Mouse (Mus musculus) liver, embryonic 14.5 days (tissue): ENCODE data around the gene Fndc10. TPM values are rescaled to one million over a fixed set of nuclear protein-coding genes. Genes with fewer than 3 reads are reported as not detected.

Experiments used
- ATAC-seq: fragments of 200-750 bp; cut with Nextera tagmentation; 2 replicates; pipeline ENCODE4 v1.8.0; 2017; ENCODE audit warnings: moderate number of reproducible peaks, mild to moderate bottlenecking, moderate library complexity; ENCODE audit not compliant: insufficient read depth
- DNase-seq, 3 experiments: peaks; one replicate each; pipeline ENCODE4 v3.0.0-alpha.2; 2012 to 2013; ENCODE audit warnings: low read depth in 3 of 3, low spot score in 3 of 3
- H3K27ac ChIP-seq: fragments of 300-500 bp; sonication (generic); 2 replicates; pipeline ENCODE4 v1.5.1; 2014; ENCODE audit warnings: moderate library complexity, mild to moderate bottlenecking, control low read depth, inconsistent platforms
- H3K27me3 ChIP-seq: fragments of 300-500 bp; sonication (generic); 2 replicates; pipeline ENCODE4 v1.6.1; 2014; ENCODE audit warnings: mild to moderate bottlenecking, low read length, moderate library complexity; ENCODE audit not compliant: control insufficient read depth, insufficient read depth
- H3K36me3 ChIP-seq: fragments of 300-500 bp; sonication (generic); replicated peaks from 2 replicates; pipeline ENCODE4 v1.6.1; 2014; ENCODE audit warnings: low read depth; ENCODE audit not compliant: control insufficient read depth, insufficient read depth
- H3K4me1 ChIP-seq, 2 experiments: fragments of 200-500 bp in 1 of 2; fragments of 300-500 bp in 1 of 2; sonication (generic) in 1 of 2; replicated peaks; 2 replicates each; pipeline ENCODE4 v1.6.1; 2012 to 2014; ENCODE audit warnings: antibody characterized with exemption in 1 of 2, inconsistent platforms in 1 of 2, low read length in 1 of 2; ENCODE audit not compliant: control insufficient read depth in 2 of 2, insufficient read depth in 2 of 2
- H3K4me2 ChIP-seq: fragments of 300-500 bp; sonication (generic); 2 replicates; pipeline ENCODE4 v1.6.1; 2014; ENCODE audit warnings: low read depth, mild to moderate bottlenecking, control low read depth, moderate library complexity
- H3K4me3 ChIP-seq, 2 experiments: fragments of 200-500 bp in 1 of 2; fragments of 300-500 bp in 1 of 2; sonication (generic) in 1 of 2; 2 replicates each; pipeline ENCODE4 v1.5.1; 2012 to 2014; ENCODE audit warnings: low read depth in 2 of 2, low read length in 2 of 2, mild to moderate bottlenecking in 2 of 2, control low read depth in 1 of 2, inconsistent platforms in 1 of 2, moderate library complexity in 1 of 2; ENCODE audit not compliant: insufficient read depth in 1 of 2
- H3K9ac ChIP-seq: fragments of 300-500 bp; sonication (generic); replicated peaks from 2 replicates; pipeline ENCODE4 v1.6.1; 2014; ENCODE audit warnings: mild to moderate bottlenecking, control low read depth, moderate library complexity
- H3K9me3 ChIP-seq: fragments of 300-500 bp; sonication (generic); 2 replicates; pipeline ENCODE4 v1.6.1; 2016; ENCODE audit warnings: low read length, mixed read lengths; ENCODE audit not compliant: control insufficient read depth
- CTCF ChIP-seq: IDR thresholded peaks from 2 replicates; pipeline ENCODE4 v1.5.1; 2016; ENCODE audit warnings: antibody characterized with exemption, low read depth, control low read depth
- EP300 ChIP-seq: IDR thresholded peaks from 2 replicates; pipeline ENCODE4 v1.6.1; 2016; ENCODE audit warnings: antibody characterized with exemption, low read depth
- WGBS: fragments of 180-500 bp; shearing (Covaris S2); extraction: QIAGEN DNeasy Blood & Tissue Kit; methylation state at CpG from one replicate; pipeline ENCODE4 v1.1.7; 2014; ENCODE audit not compliant: insufficient replicate concordance; 5-methylcytosine and 5-hydroxymethylcytosine counted together
- polyA plus RNA-seq, 2 experiments: library from polyadenylated mRNA; depleted of rRNA in 1 of 2; stranded (reverse) in 1 of 2; unstranded in 1 of 2; fragments of >200 nt; fragmentation: Nextera tagmentation in 1 of 2; extraction: Ambion mirVana in 1 of 2; gene quantifications; 2 replicates each; pipeline versions ENCODE4 v1.2.1 to v1.2.3; 2012 to 2014

The Fndc10 gene
- polyA plus RNA-seq, 2 experiments, result 0.15 to 0.58 TPM

DNA sequence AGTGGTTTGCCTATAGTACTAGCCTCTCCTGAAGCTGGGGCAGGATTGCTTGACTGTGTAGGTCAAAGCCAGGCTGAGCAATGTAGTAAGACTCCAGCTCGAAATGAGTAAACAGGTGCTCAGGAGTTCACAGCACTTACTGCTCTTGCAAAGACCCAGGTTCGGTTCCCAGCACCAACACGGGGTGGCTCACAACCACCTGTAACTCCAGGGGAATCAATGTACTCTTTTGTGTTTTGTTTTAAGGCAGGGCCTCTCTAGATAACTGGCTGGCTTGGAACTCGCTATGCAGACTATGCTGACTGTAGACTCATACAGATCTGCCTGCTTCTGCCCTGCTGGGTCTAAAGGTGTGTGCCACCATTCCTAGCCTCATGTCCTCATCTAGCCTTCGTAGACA lies 48.5 kb downstream of the Fndc10 start:
- ATAC-seq (no peak), DNase-seq (no peak)
- H3K27ac ChIP-seq, result no peak overlapping the region
- H3K27me3 ChIP-seq, result no peaks in the 10 kb centered on the region
- no peak overlapping the region for H3K9ac ChIP-seq
- H3K4me2 ChIP-seq, result no peak overlapping the region
- 76% methylated on average over 5 of the region's 5 CpGs for WGBS
- no peaks in the 10 kb centered on the region for H3K4me1 ChIP-seq
- H3K36me3 ChIP-seq, result peaks cover 28% of the 10 kb centered on the region
- TF ChIP-seq CTCF (no peak), EP300 (no peak)
- no peaks in the 10 kb centered on the region for H3K9me3 ChIP-seq
- H3K4me3 ChIP-seq, result no peak overlapping the region

DNA sequence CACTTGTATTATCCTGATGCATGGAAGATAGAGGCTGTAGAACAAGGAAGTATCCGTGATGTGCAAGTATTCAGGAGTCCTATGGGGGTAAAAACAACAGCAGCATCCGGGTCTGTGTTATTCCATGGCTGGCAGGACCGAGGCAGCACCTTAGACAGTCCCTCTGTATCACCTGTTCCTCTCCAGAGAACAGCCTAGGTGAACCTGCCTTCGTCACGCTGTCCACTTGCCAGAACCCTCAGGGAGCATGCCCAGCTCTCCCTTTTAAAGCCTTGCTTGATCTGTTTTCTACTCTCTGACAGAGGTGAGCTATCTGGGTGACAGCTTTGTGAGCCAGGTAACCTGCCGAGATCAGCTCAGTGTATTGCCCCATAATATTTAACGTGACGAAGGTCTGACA lies 50.3 kb downstream of the Fndc10 start:
- Histone ChIP-seq H3K36me3 (peaks cover 39% of the 10 kb centered on the region), H3K4me2 (no peak overlapping the region), H3K27ac (no peak overlapping the region), H3K27me3 (no peaks in the 10 kb centered on the region), H3K4me1 (no peaks in the 10 kb centered on the region), H3K4me3 (no peak overlapping the region), H3K9ac (no peak overlapping the region), H3K9me3 (no peaks in the 10 kb centered on the region)
- ATAC-seq (no peak), DNase-seq (no peak)
- TF ChIP-seq EP300 (no peak), CTCF (no peak)
- 77% methylated on average over 8 of the region's 8 CpGs for WGBS

DNA sequence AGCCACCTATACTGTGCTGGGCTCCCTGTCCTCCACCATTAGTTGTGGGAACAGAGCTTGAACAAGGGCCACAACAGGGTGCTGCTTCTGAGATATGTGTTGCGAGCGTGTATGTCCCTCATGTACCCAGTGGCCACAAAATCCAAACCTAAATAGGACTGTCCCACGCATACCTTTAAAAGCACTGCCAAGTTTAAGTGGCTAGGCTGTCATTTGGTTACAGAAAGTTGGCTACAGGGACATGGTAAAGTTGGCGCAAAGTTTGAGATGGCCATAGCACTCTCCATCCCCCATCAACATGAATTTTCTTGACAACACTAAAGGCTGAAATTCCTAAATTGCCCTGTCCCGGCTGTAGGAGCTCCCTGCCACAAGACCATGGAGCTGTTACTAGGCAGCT lies 51.0 kb downstream of the Fndc10 start:
- H3K27ac ChIP-seq, result no peak overlapping the region
- H3K9me3 ChIP-seq, result no peaks in the 10 kb centered on the region
- DNase-seq (no peak), ATAC-seq (no peak)
- H3K27me3 ChIP-seq, result no peaks in the 10 kb centered on the region
- WGBS, result 83% methylated on average over 5 of the region's 5 CpGs
- H3K4me1 ChIP-seq, result no peaks in the 10 kb centered on the region
- no peak overlapping the region for H3K4me2 ChIP-seq
- TF ChIP-seq CTCF, result no peak
- H3K36me3 ChIP-seq, result peaks cover 45% of the 10 kb centered on the region
- no peak overlapping the region for H3K9ac ChIP-seq
- H3K4me3 ChIP-seq, result no peak overlapping the region

Other genes starting within 250 kb of the Fndc10 start
- not detected in 2 replicates for gene Tmem52, start 225.2 kb upstream of the Fndc10 start, polyA plus RNA-seq (2012; rRNA removed)
- gene Tmem52, start 225.2 kb upstream of the Fndc10 start, polyA plus RNA-seq (2014; fragmentation: Nextera tagmentation; extraction: Ambion mirVana), result not detected in 2 replicates
- 92.8 and 127 TPM in 2 replicates for gene Gnb1, start 203.0 kb upstream of the Fndc10 start, polyA plus RNA-seq (2012; rRNA removed)
- 98.7 and 108 TPM in 2 replicates for gene Gnb1, start 203.0 kb upstream of the Fndc10 start, polyA plus RNA-seq (2014; fragmentation: Nextera tagmentation; extraction: Ambion mirVana)
- gene Nadk, start 132.0 kb upstream of the Fndc10 start, polyA plus RNA-seq (2012; rRNA removed), result 32.0 and 32.2 TPM in 2 replicates
- gene Nadk, start 132.0 kb upstream of the Fndc10 start, polyA plus RNA-seq (2014; fragmentation: Nextera tagmentation; extraction: Ambion mirVana), result 40.2 and 48.4 TPM in 2 replicates
- 4.1 and 4.2 TPM in 2 replicates for gene Slc35e2, start 92.9 kb upstream of the Fndc10 start, polyA plus RNA-seq (2012; rRNA removed)
- 6.7 and 7.9 TPM in 2 replicates for gene Slc35e2, start 92.9 kb upstream of the Fndc10 start, polyA plus RNA-seq (2014; fragmentation: Nextera tagmentation; extraction: Ambion mirVana)
- gene Cdk11b, start 69.5 kb upstream of the Fndc10 start, polyA plus RNA-seq (2012; rRNA removed), result 12.6 and 21.4 TPM in 2 replicates
- 16.3 and 19.4 TPM in 2 replicates for gene Cdk11b, start 69.5 kb upstream of the Fndc10 start, polyA plus RNA-seq (2014; fragmentation: Nextera tagmentation; extraction: Ambion mirVana)
- not detected in 2 replicates for gene Gm10563, start 48.9 kb upstream of the Fndc10 start, polyA plus RNA-seq (2012; rRNA removed)
- gene Gm10563, start 48.9 kb upstream of the Fndc10 start, polyA plus RNA-seq (2014; fragmentation: Nextera tagmentation; extraction: Ambion mirVana), result not detected in 2 replicates
- 3.4 and 5.4 TPM in 2 replicates for gene Mmp23, start 41.0 kb upstream of the Fndc10 start, polyA plus RNA-seq (2012; rRNA removed)
- 2.8 TPM in 2 replicates for gene Mmp23, start 41.0 kb upstream of the Fndc10 start, polyA plus RNA-seq (2014; fragmentation: Nextera tagmentation; extraction: Ambion mirVana)
- gene Mib2, start 25.1 kb upstream of the Fndc10 start, polyA plus RNA-seq (2012; rRNA removed), result 4.8 and 4.9 TPM in 2 replicates
- gene Mib2, start 25.1 kb upstream of the Fndc10 start, polyA plus RNA-seq (2014; fragmentation: Nextera tagmentation; extraction: Ambion mirVana), result 1.8 and 1.9 TPM in 2 replicates
- 38.6 and 39.5 TPM in 2 replicates for gene Ssu72, start 10.5 kb downstream of the Fndc10 start, polyA plus RNA-seq (2012; rRNA removed)
- gene Ssu72, start 10.5 kb downstream of the Fndc10 start, polyA plus RNA-seq (2014; fragmentation: Nextera tagmentation; extraction: Ambion mirVana), result 53.9 and 56.9 TPM in 2 replicates
- gene Tmem240, start 40.5 kb downstream of the Fndc10 start, polyA plus RNA-seq (2012; rRNA removed), result 0.06 and 0.17 TPM in 2 replicates
- gene Tmem240, start 40.5 kb downstream of the Fndc10 start, polyA plus RNA-seq (2014; fragmentation: Nextera tagmentation; extraction: Ambion mirVana), result 0.06 TPM in 1 of 2 replicates, not detected in the other
- 28.7 and 41.8 TPM in 2 replicates for gene Atad3a, start 66.8 kb downstream of the Fndc10 start, polyA plus RNA-seq (2012; rRNA removed)
- 31.2 and 38.7 TPM in 2 replicates for gene Atad3a, start 66.8 kb downstream of the Fndc10 start, polyA plus RNA-seq (2014; fragmentation: Nextera tagmentation; extraction: Ambion mirVana)
- gene Vwa1, start 80.4 kb downstream of the Fndc10 start, polyA plus RNA-seq (2012; rRNA removed), result 0.13 and 0.15 TPM in 2 replicates
- 0.14 and 0.19 TPM in 2 replicates for gene Vwa1, start 80.4 kb downstream of the Fndc10 start, polyA plus RNA-seq (2014; fragmentation: Nextera tagmentation; extraction: Ambion mirVana)
- 0.28 and 0.32 TPM in 2 replicates for gene Tmem88b, start 91.5 kb downstream of the Fndc10 start, polyA plus RNA-seq (2012; rRNA removed)
- 0.04 and 0.11 TPM in 2 replicates for gene Tmem88b, start 91.5 kb downstream of the Fndc10 start, polyA plus RNA-seq (2014; fragmentation: Nextera tagmentation; extraction: Ambion mirVana)
- 0.02 and 0.03 TPM in 2 replicates for gene Ankrd65, start 96.1 kb downstream of the Fndc10 start, polyA plus RNA-seq (2012; rRNA removed)
- not detected in 2 replicates for gene Ankrd65, start 96.1 kb downstream of the Fndc10 start, polyA plus RNA-seq (2014; fragmentation: Nextera tagmentation; extraction: Ambion mirVana)
- 41.6 and 62.8 TPM in 2 replicates for gene Mrpl20, start 108.5 kb downstream of the Fndc10 start, polyA plus RNA-seq (2012; rRNA removed)
- gene Mrpl20, start 108.5 kb downstream of the Fndc10 start, polyA plus RNA-seq (2014; fragmentation: Nextera tagmentation; extraction: Ambion mirVana), result 197 and 200 TPM in 2 replicates
- 43.3 and 65.8 TPM in 2 replicates for gene Ccnl2, start 118.1 kb downstream of the Fndc10 start, polyA plus RNA-seq (2012; rRNA removed)
- 51.2 and 57.2 TPM in 2 replicates for gene Ccnl2, start 118.1 kb downstream of the Fndc10 start, polyA plus RNA-seq (2014; fragmentation: Nextera tagmentation; extraction: Ambion mirVana)
- 67.4 and 77.0 TPM in 2 replicates for gene Aurkaip1, start 136.9 kb downstream of the Fndc10 start, polyA plus RNA-seq (2012; rRNA removed)
- 117 and 120 TPM in 2 replicates for gene Aurkaip1, start 136.9 kb downstream of the Fndc10 start, polyA plus RNA-seq (2014; fragmentation: Nextera tagmentation; extraction: Ambion mirVana)
- gene Mxra8, start 145.3 kb downstream of the Fndc10 start, polyA plus RNA-seq (2012; rRNA removed), result 5.4 and 6.2 TPM in 2 replicates
- 3.9 and 4.9 TPM in 2 replicates for gene Mxra8, start 145.3 kb downstream of the Fndc10 start, polyA plus RNA-seq (2014; fragmentation: Nextera tagmentation; extraction: Ambion mirVana)
- 20.9 and 24.5 TPM in 2 replicates for gene Dvl1, start 153.1 kb downstream of the Fndc10 start, polyA plus RNA-seq (2012; rRNA removed)
- 2.8 and 3.9 TPM in 2 replicates for gene Dvl1, start 153.1 kb downstream of the Fndc10 start, polyA plus RNA-seq (2014; fragmentation: Nextera tagmentation; extraction: Ambion mirVana)
- gene Tas1r3, start 169.0 kb downstream of the Fndc10 start, polyA plus RNA-seq (2012; rRNA removed), result 0.08 and 0.09 TPM in 2 replicates
- 0.04 and 0.06 TPM in 2 replicates for gene Tas1r3, start 169.0 kb downstream of the Fndc10 start, polyA plus RNA-seq (2014; fragmentation: Nextera tagmentation; extraction: Ambion mirVana)
- 5.6 and 6.6 TPM in 2 replicates for gene Cptp, start 175.1 kb downstream of the Fndc10 start, polyA plus RNA-seq (2012; rRNA removed)
- 7.6 and 9.4 TPM in 2 replicates for gene Cptp, start 175.1 kb downstream of the Fndc10 start, polyA plus RNA-seq (2014; fragmentation: Nextera tagmentation; extraction: Ambion mirVana)
- 16.7 and 22.1 TPM in 2 replicates for gene Ints11, start 175.2 kb downstream of the Fndc10 start, polyA plus RNA-seq (2012; rRNA removed)
- 34.0 and 34.6 TPM in 2 replicates for gene Ints11, start 175.2 kb downstream of the Fndc10 start, polyA plus RNA-seq (2014; fragmentation: Nextera tagmentation; extraction: Ambion mirVana)
- 16.8 and 19.4 TPM in 2 replicates for gene Pusl1, start 197.4 kb downstream of the Fndc10 start, polyA plus RNA-seq (2012; rRNA removed)
- gene Pusl1, start 197.4 kb downstream of the Fndc10 start, polyA plus RNA-seq (2014; fragmentation: Nextera tagmentation; extraction: Ambion mirVana), result 12.9 and 14.9 TPM in 2 replicates
- gene Acap3, start 197.5 kb downstream of the Fndc10 start, polyA plus RNA-seq (2012; rRNA removed), result 9.4 and 9.6 TPM in 2 replicates
- gene Acap3, start 197.5 kb downstream of the Fndc10 start, polyA plus RNA-seq (2014; fragmentation: Nextera tagmentation; extraction: Ambion mirVana), result 4.7 and 5.5 TPM in 2 replicates
- 19.9 and 36.9 TPM in 2 replicates for gene Ube2j2, start 249.5 kb downstream of the Fndc10 start, polyA plus RNA-seq (2012; rRNA removed)
- gene Ube2j2, start 249.5 kb downstream of the Fndc10 start, polyA plus RNA-seq (2014; fragmentation: Nextera tagmentation; extraction: Ambion mirVana), result 61.5 and 62.3 TPM in 2 replicates